Comparison of ENCODE assay signal across 27 mouse cellular contexts in genomic region chr13:52906296-52906695, GRCm38 (mm10). TPM values are rescaled to one million over a fixed set of nuclear protein-coding genes. Genes with fewer than 3 reads are reported as not detected.
DNase-seq lines count a peak whose midpoint lies in the region; ATAC-seq and TF ChIP-seq lines count a peak whose summit lies in the region.
"Had no signal": no experiment of that assay in that cellular context is flagged by ENCODE, and none has a peak within 500 bp of the region (broad histone marks: within the 10 kb centered on the region; RNA-seq: fewer than 3 reads in every experiment).

No protein-coding gene starts in this region.

- no peak for TF ChIP-seq CTCF in CH12.LX (conservative IDR thresholded peaks at IDR 0.05 in 1 of 2, IDR thresholded peaks at IDR 0.05 in 1 of 2; ENCODE audit: low read depth in 2 of 2, low read length in 2 of 2)
- no peak for TF ChIP-seq CTCF in kidney, postnatal 0 days (IDR thresholded peaks at IDR 0.05; ENCODE audit: low read depth)

- TF ChIP-seq POLR2A in CH12.LX (IDR thresholded peaks at IDR 0.05; ENCODE audit: low read depth, low read length), result no peak

- H3K4me2 ChIP-seq in kidney, embryonic 15.5 days, result no peak overlapping the region
- no peak overlapping the region for H3K4me2 ChIP-seq in CH12.LX (ENCODE audit: insufficient read depth, low read depth, poor library complexity, severe bottlenecking)
- no peak overlapping the region for H3K4me2 ChIP-seq in kidney, postnatal 0 days (ENCODE audit: low read length)
- H3K4me2 ChIP-seq in midbrain, embryonic 14.5 days (ENCODE audit: low read length), result no peak overlapping the region
- H3K4me2 ChIP-seq: embryonic facial prominence, embryonic 12.5 days; embryonic facial prominence, embryonic 15.5 days; heart, embryonic 11.5 days; hindbrain, embryonic 13.5 days had no signal

- no peak overlapping the region for H3K4me3 ChIP-seq in kidney, embryonic 15.5 days (replicated peaks)
- H3K4me3 ChIP-seq in CH12.LX (replicated peaks in 1 of 3; ENCODE audit: low read depth in 2 of 3, low read length in 2 of 3, poor library complexity in 1 of 3), result no peak overlapping the region
- H3K4me3 ChIP-seq in kidney, postnatal 0 days (replicated peaks; ENCODE audit: low read depth, low read length), result no peak overlapping the region
- no peak overlapping the region for H3K4me3 ChIP-seq in midbrain, embryonic 14.5 days (replicated peaks; ENCODE audit: low read depth, low read length)
- H3K4me3 ChIP-seq: embryonic facial prominence, embryonic 12.5 days; embryonic facial prominence, embryonic 15.5 days; hindbrain, embryonic 10.5 days; hindbrain, embryonic 13.5 days had no signal

- in situ Hi-C loops in CH12.LX (cut with MboI; ENCODE audit: low pct_ligation_motif_present, low pct_unique_long_range_greater_than_20kb, low sequenced_read_pairs), result no loop called here

- H3K79me2 ChIP-seq in CH12.LX (replicated peaks; ENCODE audit: control insufficient read depth, extremely low read depth, insufficient read depth, poor library complexity, severe bottlenecking), result no peaks in the 10 kb centered on the region; the same call in 1 of the 2 replicates

- ATAC-seq in kidney, embryonic 15.5 days (replicated peaks; ENCODE audit: low FRiP score), result no peak
- no peak; the same call in 1 of the 2 replicates for ATAC-seq in kidney, postnatal 0 days (replicated peaks; ENCODE audit: low FRiP score, low read depth)
- ATAC-seq in midbrain, embryonic 14.5 days (ENCODE audit: low FRiP score, low TSS enrichment), result no peak
- ATAC-seq: forebrain, embryonic 14.5 days; forebrain, postnatal 0 days; hindbrain, embryonic 16.5 days; Patski had no signal

- H3K27ac ChIP-seq in kidney, embryonic 15.5 days, result no peak overlapping the region
- H3K27ac ChIP-seq in CH12.LX (ENCODE audit: insufficient read depth, low read depth), result no peak overlapping the region
- peak overlapping the region; percentile 19; the same call in 1 of the 2 replicates for H3K27ac ChIP-seq in kidney, postnatal 0 days
- H3K27ac ChIP-seq in midbrain, embryonic 14.5 days (replicated peaks; ENCODE audit: low read depth, low read length), result no peak overlapping the region
- H3K27ac ChIP-seq: embryonic facial prominence, embryonic 12.5 days; embryonic facial prominence, embryonic 15.5 days; hindbrain, embryonic 10.5 days; hindbrain, embryonic 13.5 days had no signal

- no peak for TF ChIP-seq EP300 in CH12.LX (IDR thresholded peaks at IDR 0.05; ENCODE audit: low read length)

- DNase-seq in kidney, adult 11 months, result peak; percentile 68
- DNase-seq in CH12.LX (ENCODE audit: extremely low read depth), result no peak
- no peak for DNase-seq in kidney, postnatal 0 days (ENCODE audit: low spot score)
- peak; percentile 45 to 77 for DNase-seq in kidney, postnatal 25 days
- no peak for DNase-seq in urinary bladder, postnatal 14 days (ENCODE audit: low spot score)
- DNase-seq in midbrain, embryonic 14.5 days, result no peak
- DNase-seq in testis, postnatal 14 days (ENCODE audit: low spot score), result no peak
- DNase-seq: adrenal gland, postnatal 10 days; adrenal gland, postnatal 36 days; cerebellum, adult 11 months; cerebellum, adult 2 months; cerebellum, adult 9-11 months; cerebellum, postnatal 25 days; forebrain, postnatal 0 days; gastrocnemius, postnatal 14 days; heart, adult 11 months; heart, postnatal 36 days had no signal

- H3K9me3 ChIP-seq in kidney, embryonic 15.5 days (replicated peaks), result no peaks in the 10 kb centered on the region
- peaks cover 15% of the 10 kb centered on the region for H3K9me3 ChIP-seq in CH12.LX (replicated peaks; ENCODE audit: low read length)
- H3K9me3 ChIP-seq in kidney, postnatal 0 days (replicated peaks; ENCODE audit: low read length), result no peaks in the 10 kb centered on the region
- no peaks in the 10 kb centered on the region for H3K9me3 ChIP-seq in midbrain, embryonic 14.5 days (ENCODE audit: control insufficient read depth, low read length)
- H3K9me3 ChIP-seq: embryonic facial prominence, embryonic 12.5 days; embryonic facial prominence, embryonic 15.5 days; G1E; hindbrain, embryonic 10.5 days; hindbrain, embryonic 13.5 days had no signal

- peaks cover 39% of the 10 kb centered on the region for H3K4me1 ChIP-seq in kidney, embryonic 15.5 days
- peaks cover 11 to 47% of the 10 kb centered on the region in 2 experiments for H3K4me1 ChIP-seq in CH12.LX (ENCODE audit: control insufficient read depth in 1 of 2, insufficient read depth in 2 of 2)
- peaks cover 20% of the 10 kb centered on the region for H3K4me1 ChIP-seq in kidney, postnatal 0 days (replicated peaks; ENCODE audit: insufficient read depth, low read length)
- H3K4me1 ChIP-seq in midbrain, embryonic 14.5 days (ENCODE audit: control insufficient read depth, insufficient read depth, low read length), result peaks cover 6% of the 10 kb centered on the region; the same call in 1 of the 2 replicates

- TF ChIP-seq RAD21 in CH12.LX (IDR thresholded peaks at IDR 0.05; ENCODE audit: low read depth, low read length), result no peak

- H3K9ac ChIP-seq in kidney, embryonic 15.5 days, result no peak overlapping the region
- H3K9ac ChIP-seq in CH12.LX (ENCODE audit: insufficient read depth, low read depth), result no peak overlapping the region
- no peak overlapping the region for H3K9ac ChIP-seq in kidney, postnatal 0 days (ENCODE audit: low read depth, low read length)
- H3K9ac ChIP-seq in midbrain, embryonic 14.5 days (replicated peaks; ENCODE audit: low read length), result no peak overlapping the region
- H3K9ac ChIP-seq: embryonic facial prominence, embryonic 12.5 days; embryonic facial prominence, embryonic 15.5 days; forebrain, postnatal 0 days; hindbrain, embryonic 13.5 days had no signal

- peaks cover 42% of the 10 kb centered on the region for H3K36me3 ChIP-seq in kidney, embryonic 15.5 days
- H3K36me3 ChIP-seq in CH12.LX (replicated peaks in 1 of 2; ENCODE audit: control insufficient read depth in 1 of 2, insufficient read depth in 1 of 2, low read length in 1 of 2), result peaks cover 36 to 62% of the 10 kb centered on the region in 2 experiments
- no peaks in the 10 kb centered on the region for H3K36me3 ChIP-seq in kidney, postnatal 0 days (ENCODE audit: insufficient read depth, low read length)
- peaks cover 12% of the 10 kb centered on the region; the same call in 1 of the 2 replicates for H3K36me3 ChIP-seq in midbrain, embryonic 14.5 days (ENCODE audit: control insufficient read depth, insufficient read depth, low read length)

- dilution Hi-C loops in CH12.LX (cut with MboI; ENCODE audit: extremely low pct_ligation_motif_present, extremely low pct_unique_long_range_greater_than_20kb, low sequenced_read_pairs), result no loop called here

- no peaks in the 10 kb centered on the region for H3K27me3 ChIP-seq in kidney, embryonic 15.5 days
- H3K27me3 ChIP-seq in CH12.LX (replicated peaks), result no peaks in the 10 kb centered on the region
- H3K27me3 ChIP-seq in kidney, postnatal 0 days (ENCODE audit: insufficient read depth, low read length), result no peaks in the 10 kb centered on the region
- no peaks in the 10 kb centered on the region for H3K27me3 ChIP-seq in midbrain, embryonic 14.5 days (ENCODE audit: control insufficient read depth, insufficient read depth, low read length)
- H3K27me3 ChIP-seq: embryonic facial prominence, embryonic 12.5 days; embryonic facial prominence, embryonic 15.5 days; hindbrain, embryonic 13.5 days; Patski had no signal

- WGBS in kidney, embryonic 15.5 days, result 89% methylated on average over 11 of the region's 11 CpGs
- 77% methylated on average over 11 of the region's 11 CpGs for WGBS in kidney, postnatal 0 days
- 92% methylated on average over 11 of the region's 11 CpGs for WGBS in midbrain, embryonic 14.5 days

TF ChIP-seq in CH12.LX, 34 proteins besides CTCF, POLR2A, EP300 and RAD21:
- TF ChIP-seq HCFC1 (IDR thresholded peaks at IDR 0.05; ENCODE audit: low read depth, low read length) (no peak), SIN3A (IDR thresholded peaks at IDR 0.05; ENCODE audit: low read length) (no peak), POLR2AphosphoS2 (IDR thresholded peaks at IDR 0.05; ENCODE audit: low read depth, low read length) (peak; percentile 54; the same call in 1 of the 2 replicates)
TF ChIP-seq in CH12.LX: peak in this region for 1.

RNA-seq across cellular contexts. Expression of gene Auh, which starts 23.2 kb away (rescaled TPM):
- 56.4 and 57.0 TPM in 2 replicates for polyA plus RNA-seq in kidney, embryonic 15.5 days (2015; fragmentation: Nextera tagmentation; extraction: Ambion mirVana)
- total RNA-seq in CH12.LX (2012; rRNA removed), result 59.6 and 74.1 TPM in 2 replicates
- 68.5 and 74.6 TPM in 2 replicates for total RNA-seq in CH12.LX (2014; rRNA removed)
- 191 and 193 TPM in 2 replicates for polyA plus RNA-seq in CH12.LX (2012; ENCODE audit: insufficient read length, low read depth)
- 79.5 and 81.3 TPM in 2 replicates for polyA plus RNA-seq in kidney, postnatal 0 days (2015; fragmentation: Nextera tagmentation; extraction: Ambion mirVana)
- polyA plus RNA-seq in midbrain, embryonic 14.5 days (2014; fragmentation: Nextera tagmentation; extraction: Ambion mirVana), result 49.5 and 50.4 TPM in 2 replicates

Comparison
In these comparisons a context has a peak if more than half of its experiments do, and no peak if none do; other contexts are left out.
1. DNase-seq: peak in kidney, adult 11 months (single experiment) and kidney, postnatal 25 days (2 of 2); none in CH12.LX (single experiment), kidney, postnatal 0 days (single experiment), urinary bladder, postnatal 14 days (single experiment), midbrain, embryonic 14.5 days (single experiment) and testis, postnatal 14 days (single experiment).